Mouse (Mus musculus) cortical plate, adult 2 months (tissue): ENCODE data around the gene Ube4b.

ENCODE experiments used
- CTCF ChIP-seq: fragments of 200-500 bp; IDR thresholded peaks from 2 replicates; pipeline ENCODE4 v1.5.1; 2011; ENCODE audit warnings: mild to moderate bottlenecking, control low read depth, low read length; ENCODE audit not compliant: insufficient read depth; ENCODE audit errors: extremely low read depth
- POLR2A ChIP-seq: fragments of 200-500 bp; IDR thresholded peaks from 2 replicates; pipeline ENCODE4 v1.6.1; 2011; ENCODE audit warnings: mild to moderate bottlenecking, low read length, control low read depth; ENCODE audit not compliant: insufficient read depth; ENCODE audit errors: extremely low read depth

DNA sequence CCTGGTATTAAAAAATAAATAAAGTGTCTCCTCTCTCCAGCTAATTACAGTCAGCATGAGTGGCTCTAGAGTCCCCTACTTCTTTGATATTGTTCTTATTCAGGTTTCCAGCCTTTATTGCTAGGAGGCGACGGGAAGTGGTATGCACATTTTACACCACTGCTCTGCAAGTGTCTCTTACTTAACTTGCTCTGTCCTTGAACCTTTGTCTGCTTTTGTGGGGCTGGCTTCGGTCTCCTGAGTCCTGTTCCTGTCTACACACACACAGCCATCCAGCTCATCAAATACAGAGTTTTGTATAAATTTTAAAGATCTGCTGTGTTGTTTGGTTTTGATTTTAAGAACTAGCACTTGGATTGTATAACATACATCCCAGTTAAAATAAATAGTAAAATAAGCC lies 124.4 kb downstream of the Ube4b start:
- TF ChIP-seq POLR2A (no peak), CTCF (no peak)
